ENCODE assay signal across 24 mouse cellular contexts in genomic region chr3:38473138-38473537, GRCm38 (mm10).
"Had no signal": no experiment of that assay in that cellular context is flagged by ENCODE, and none has a peak within 500 bp of the region (broad histone marks: within the 10 kb centered on the region; RNA-seq: fewer than 3 reads in every experiment).

No protein-coding gene starts in this region.

- ATAC-seq: liver, embryonic 12.5 days; midbrain, embryonic 13.5 days; midbrain, embryonic 16.5 days had no signal

- H3K4me3 ChIP-seq: kidney, embryonic 15.5 days; limb, embryonic 10.5 days; limb, embryonic 13.5 days; liver, embryonic 12.5 days; liver, embryonic 15.5 days; lung, embryonic 15.5 days; megakaryocyte, embryonic 14.5 days; midbrain, embryonic 10.5 days; midbrain, embryonic 13.5 days; myocyte; neural tube, embryonic 13.5 days had no signal

- DNase-seq: kidney, adult 11 months; kidney, adult 8-10 months; kidney, postnatal 10 days; kidney, postnatal 4 days; liver; lung, adult 18-20 months; lung, postnatal 10 days; lung, postnatal 36 days; retina, postnatal 1 day; thymus, adult 2 months; thymus, postnatal 14 days; thymus, postnatal 4 days had no signal

- H3K27ac ChIP-seq: kidney, embryonic 15.5 days; limb, embryonic 10.5 days; limb, embryonic 13.5 days; liver, embryonic 12.5 days; liver, embryonic 15.5 days; lung, embryonic 15.5 days; midbrain, embryonic 10.5 days; midbrain, embryonic 13.5 days; neural tube, embryonic 13.5 days had no signal
